Comparison of ENCODE assay signal across 12 mouse cellular contexts in the genomic region with DNA sequence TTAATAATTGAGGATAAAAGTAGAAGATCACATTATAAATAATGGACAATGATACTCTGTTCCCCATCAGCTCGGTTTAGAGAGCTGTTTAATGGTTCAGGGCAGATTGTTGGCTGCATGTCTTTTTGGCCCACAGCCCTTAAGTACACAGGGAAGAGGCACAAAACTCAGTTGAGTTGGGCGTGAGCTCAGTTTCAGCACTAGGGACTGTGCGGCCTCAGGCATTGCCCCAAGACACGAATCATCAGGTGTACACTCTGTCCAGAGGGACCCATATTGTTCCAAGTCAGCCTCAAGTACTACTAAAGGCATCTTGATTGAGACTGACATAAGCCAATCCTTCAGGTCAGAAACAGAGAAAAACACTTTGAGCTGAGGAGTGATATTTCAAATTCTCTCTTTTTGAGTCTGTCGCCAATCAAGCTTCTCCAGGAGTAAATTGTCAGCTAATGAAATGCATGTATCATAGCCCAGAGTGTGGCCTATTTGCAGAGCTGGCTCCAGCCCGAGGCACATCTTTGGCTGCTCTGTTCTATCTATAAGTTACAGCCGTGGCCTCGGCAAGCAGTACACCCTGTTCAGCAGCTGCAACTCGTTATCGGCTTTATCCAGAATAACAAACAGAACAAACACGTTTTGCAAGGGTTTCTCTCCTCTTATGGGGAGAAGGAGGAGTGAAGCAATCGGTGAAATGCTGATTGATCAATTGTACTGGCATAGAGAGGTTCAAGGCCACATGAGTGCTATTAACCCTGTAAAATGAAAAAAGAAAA. TPM values are rescaled to one million over a fixed set of nuclear protein-coding genes. Genes with fewer than 3 reads are reported as not detected.
DNase-seq lines count a peak whose midpoint lies in the region; ATAC-seq lines count a peak whose summit lies in the region.
"Had no signal": no experiment of that assay in that cellular context is flagged by ENCODE, and none has a peak within 500 bp of the region (broad histone marks: within the 10 kb centered on the region; RNA-seq: fewer than 3 reads in every experiment).

No protein-coding gene starts in this region.

- no peak for DNase-seq in cerebellum, postnatal 36 days
- no peak for DNase-seq in lung, postnatal 25 days (ENCODE audit: low spot score)
- peak; percentile 84 for DNase-seq in embryonic facial prominence, embryonic 14.5 days (ENCODE audit: low spot score)
- no peak for DNase-seq in gastrocnemius, adult 8-10 months (ENCODE audit: low spot score in 2 of 2)
- no peak for DNase-seq in thymus, postnatal 25 days
- DNase-seq: gastrocnemius, postnatal 25 days; right cerebral cortex, postnatal 4 days had no signal

- H3K9me3 ChIP-seq in lung, embryonic 16.5 days (ENCODE audit: control insufficient read depth, low read length), result no peaks in the 10 kb centered on the region
- no peaks in the 10 kb centered on the region for H3K9me3 ChIP-seq in embryonic facial prominence, embryonic 14.5 days (ENCODE audit: control insufficient read depth, low read length)
- H3K9me3 ChIP-seq in liver, embryonic 16.5 days (replicated peaks; ENCODE audit: control insufficient read depth, low read length), result no peaks in the 10 kb centered on the region; the same call in 1 of the 2 replicates
- H3K9me3 ChIP-seq: hindbrain, embryonic 12.5 days; neural tube, embryonic 12.5 days had no signal

- no peak overlapping the region for H3K9ac ChIP-seq in lung, embryonic 16.5 days (ENCODE audit: low read length)
- H3K9ac ChIP-seq in embryonic facial prominence, embryonic 14.5 days (ENCODE audit: low read depth, low read length), result no peak overlapping the region
- H3K9ac ChIP-seq in liver, embryonic 16.5 days (ENCODE audit: low read depth, low read length), result no peak overlapping the region
- H3K9ac ChIP-seq: hindbrain, embryonic 12.5 days; neural tube, embryonic 12.5 days had no signal

- H3K4me3 ChIP-seq in lung, embryonic 16.5 days (ENCODE audit: low read length), result no peak overlapping the region
- no peak overlapping the region for H3K4me3 ChIP-seq in embryonic facial prominence, embryonic 14.5 days (ENCODE audit: low read depth, low read length)
- H3K4me3 ChIP-seq in liver, embryonic 16.5 days (ENCODE audit: low read depth, low read length), result no peak overlapping the region
- H3K4me3 ChIP-seq: hindbrain, embryonic 12.5 days; neural tube, embryonic 12.5 days had no signal

- no peaks in the 10 kb centered on the region for H3K36me3 ChIP-seq in lung, embryonic 16.5 days (ENCODE audit: control insufficient read depth, insufficient read depth, low read length)
- H3K36me3 ChIP-seq in embryonic facial prominence, embryonic 14.5 days (ENCODE audit: control insufficient read depth, insufficient read depth, low read length), result no peaks in the 10 kb centered on the region
- H3K36me3 ChIP-seq in liver, embryonic 16.5 days (ENCODE audit: control insufficient read depth, insufficient read depth), result no peaks in the 10 kb centered on the region
- H3K36me3 ChIP-seq: hindbrain, embryonic 12.5 days; neural tube, embryonic 12.5 days had no signal

- H3K4me1 ChIP-seq in lung, embryonic 16.5 days (replicated peaks; ENCODE audit: control insufficient read depth, insufficient read depth, low read length), result no peaks in the 10 kb centered on the region; the same call in 1 of the 2 replicates
- no peaks in the 10 kb centered on the region for H3K4me1 ChIP-seq in embryonic facial prominence, embryonic 14.5 days (ENCODE audit: control insufficient read depth, insufficient read depth, low read length)
- no peaks in the 10 kb centered on the region for H3K4me1 ChIP-seq in liver, embryonic 16.5 days (ENCODE audit: control insufficient read depth, low read depth, low read length)
- H3K4me1 ChIP-seq: hindbrain, embryonic 12.5 days; neural tube, embryonic 12.5 days had no signal

- peak overlapping the region; percentile 9; the same call in 1 of the 2 replicates for H3K27ac ChIP-seq in lung, embryonic 16.5 days (ENCODE audit: low read length)
- no peak overlapping the region for H3K27ac ChIP-seq in embryonic facial prominence, embryonic 14.5 days (replicated peaks; ENCODE audit: low read depth, low read length)
- H3K27ac ChIP-seq in liver, embryonic 16.5 days (ENCODE audit: low read length), result peak overlapping the region; percentile 77
- H3K27ac ChIP-seq: hindbrain, embryonic 12.5 days; neural tube, embryonic 12.5 days had no signal

- 31% methylated on average over 12 of the region's 12 CpGs for WGBS in lung, embryonic 16.5 days
- 23% methylated on average over 12 of the region's 12 CpGs for WGBS in embryonic facial prominence, embryonic 14.5 days
- WGBS in liver, embryonic 16.5 days (ENCODE audit: insufficient replicate concordance), result 48% methylated on average over 12 of the region's 12 CpGs

- H3K4me2 ChIP-seq in lung, embryonic 16.5 days (ENCODE audit: low read depth, low read length), result no peak overlapping the region
- H3K4me2 ChIP-seq in embryonic facial prominence, embryonic 14.5 days (ENCODE audit: low read depth, low read length), result no peak overlapping the region
- H3K4me2 ChIP-seq in liver, embryonic 16.5 days (ENCODE audit: low read depth, low read length), result no peak overlapping the region
- H3K4me2 ChIP-seq: hindbrain, embryonic 12.5 days; neural tube, embryonic 12.5 days had no signal

- H3K27me3 ChIP-seq in lung, embryonic 16.5 days (ENCODE audit: control insufficient read depth, insufficient read depth, low read depth, low read length), result no peaks in the 10 kb centered on the region
- H3K27me3 ChIP-seq in embryonic facial prominence, embryonic 14.5 days (replicated peaks; ENCODE audit: control insufficient read depth, insufficient read depth, low read length), result no peaks in the 10 kb centered on the region
- no peaks in the 10 kb centered on the region for H3K27me3 ChIP-seq in liver, embryonic 16.5 days (ENCODE audit: control insufficient read depth, insufficient read depth, low read depth, low read length)
- H3K27me3 ChIP-seq: hindbrain, embryonic 12.5 days; neural tube, embryonic 12.5 days had no signal

- peak; percentile 45; the same call in 1 of the 2 replicates for ATAC-seq in cerebellum, adult (ENCODE audit: insufficient number of reproducible peaks, low FRiP score, low TSS enrichment)
- peak; percentile 93 for ATAC-seq in lung, embryonic 16.5 days (ENCODE audit: low read depth)
- no peak for ATAC-seq in embryonic facial prominence, embryonic 14.5 days (ENCODE audit: low read depth)
- ATAC-seq in liver, embryonic 16.5 days (ENCODE audit: low read depth), result peak; percentile 94

RNA-seq across cellular contexts. Expression of a gene that starts 19.2 kb away (rescaled TPM):
- polyA plus RNA-seq in lung, embryonic 16.5 days (2015; fragmentation: Nextera tagmentation; extraction: Ambion mirVana), result 0.69 and 1.3 TPM in 2 replicates
- 0.16 and 0.28 TPM in 2 replicates for polyA plus RNA-seq in embryonic facial prominence, embryonic 14.5 days (2014; fragmentation: Nextera tagmentation; extraction: Ambion mirVana)
- 45.2 and 64.7 TPM in 2 replicates for polyA plus RNA-seq in liver, embryonic 16.5 days (2015; fragmentation: Nextera tagmentation; extraction: Ambion mirVana)
- under 1 TPM in 2 of 4 experiments, not detected in 2; 0.05 to 0.91 TPM for total RNA-seq in gastrocnemius, adult 8-10 months (2022)
- total RNA-seq: gastrocnemius, postnatal 25 days had no signal

Comparison
In these comparisons a context has a peak if more than half of its experiments do, and no peak if none do; other contexts are left out.
1. RNA of a gene that starts 19.2 kb away (polyA plus RNA-seq): 45.2 to 64.7 TPM in liver, embryonic 16.5 days; 0.69 to 1.3 TPM in lung, embryonic 16.5 days and 0.16 to 0.28 TPM in embryonic facial prominence, embryonic 14.5 days; every median in the first group is over 10 times any median in the second.